In genomic region chr19:55218741-55219221, GRCm38 (mm10) we compare ENCODE assay signal across 8 mouse cellular contexts. TPM values are rescaled to one million over a fixed set of nuclear protein-coding genes. Genes with fewer than 3 reads are reported as not detected.
DNase-seq lines count a peak whose midpoint lies in the region; ATAC-seq and TF ChIP-seq lines count a peak whose summit lies in the region.

No protein-coding gene starts in this region.

- H3K36me3 ChIP-seq in lung, postnatal 0 days (ENCODE audit: insufficient read depth, low read length): no peaks in the 10 kb centered on the region
- no peaks in the 10 kb centered on the region for H3K36me3 ChIP-seq in forebrain, embryonic 10.5 days (replicated peaks)
- H3K36me3 ChIP-seq in liver, embryonic 11.5 days (ENCODE audit: control insufficient read depth, insufficient read depth, low read length): no peaks in the 10 kb centered on the region

- no peak for TF ChIP-seq EP300 in lung, postnatal 0 days (IDR thresholded peaks at IDR 0.05)

- no peaks in the 10 kb centered on the region for H3K27me3 ChIP-seq in lung, postnatal 0 days (replicated peaks; ENCODE audit: insufficient read depth, low read length)
- H3K27me3 ChIP-seq in forebrain, embryonic 10.5 days (ENCODE audit: poor library complexity, severe bottlenecking): peaks cover 7% of the 10 kb centered on the region
- H3K27me3 ChIP-seq in liver, embryonic 11.5 days (replicated peaks; ENCODE audit: control insufficient read depth, insufficient read depth, low read length): no peaks in the 10 kb centered on the region

- TF ChIP-seq CTCF in lung, postnatal 0 days (IDR thresholded peaks at IDR 0.05): no peak

- H3K4me1 ChIP-seq in lung, postnatal 0 days (ENCODE audit: insufficient read depth, low read depth, low read length): no peaks in the 10 kb centered on the region; the same call in 1 of the 2 replicates
- peaks cover 20% of the 10 kb centered on the region for H3K4me1 ChIP-seq in forebrain, embryonic 10.5 days
- H3K4me1 ChIP-seq in liver, embryonic 11.5 days (replicated peaks; ENCODE audit: control insufficient read depth, insufficient read depth, low read length): peaks cover 13% of the 10 kb centered on the region

- H3K9ac ChIP-seq in lung, postnatal 0 days (replicated peaks; ENCODE audit: low read depth): peak overlapping the region; percentile 39; the same call in 1 of the 2 replicates
- H3K9ac ChIP-seq in liver, embryonic 11.5 days (ENCODE audit: low read depth, low read length): peak overlapping the region; percentile 20

- peak overlapping the region; percentile 55 for H3K4me2 ChIP-seq in lung, postnatal 0 days (replicated peaks; ENCODE audit: low read depth, low read length)
- peak overlapping the region; percentile 72 for H3K4me2 ChIP-seq in liver, embryonic 11.5 days

- peak overlapping the region; percentile 25 for H3K4me3 ChIP-seq in lung, postnatal 0 days (ENCODE audit: low read depth, low read length)
- peak overlapping the region; percentile 52 for H3K4me3 ChIP-seq in forebrain, embryonic 10.5 days
- peak overlapping the region; percentile 51 for H3K4me3 ChIP-seq in liver, embryonic 11.5 days (ENCODE audit: low read depth, low read length)

- peak; percentile 5; the same call in 1 of the 2 replicates for ATAC-seq in lung, postnatal 0 days
- ATAC-seq in liver, embryonic 11.5 days (replicated peaks; ENCODE audit: low FRiP score): peak; percentile 96

- WGBS in lung, postnatal 0 days: 17% methylated on average over 12 of the region's 12 CpGs
- 9% methylated on average over 12 of the region's 12 CpGs for WGBS in forebrain, embryonic 10.5 days
- WGBS in liver, embryonic 11.5 days: 11% methylated on average over 12 of the region's 12 CpGs

- DNase-seq in lung, postnatal 0 days (ENCODE audit: low spot score): no peak
- no peak for DNase-seq in lung, postnatal 14 days
- DNase-seq in forebrain, embryonic 10.5 days (ENCODE audit: extremely low spot score, low spot score): no peak
- no peak for DNase-seq in liver, embryonic 11.5 days (ENCODE audit: low spot score)
- DNase-seq in spleen, postnatal 4 days (ENCODE audit: low spot score in 2 of 2): peak; percentile 69 to 77
- no peak for DNase-seq in gastrocnemius, postnatal 25 days
- no peak for DNase-seq in ovary, adult 18-20 months (ENCODE audit: low spot score)
- no peak for DNase-seq in urinary bladder, postnatal 10 days (ENCODE audit: low spot score)

- H3K9me3 ChIP-seq in lung, postnatal 0 days (ENCODE audit: low read length): no peaks in the 10 kb centered on the region
- no peaks in the 10 kb centered on the region for H3K9me3 ChIP-seq in forebrain, embryonic 10.5 days
- H3K9me3 ChIP-seq in liver, embryonic 11.5 days (ENCODE audit: control insufficient read depth, low read length): no peaks in the 10 kb centered on the region

- peak overlapping the region; percentile 77 for H3K27ac ChIP-seq in lung, postnatal 0 days (ENCODE audit: low read length)
- peak overlapping the region; percentile 63 for H3K27ac ChIP-seq in forebrain, embryonic 10.5 days
- H3K27ac ChIP-seq in liver, embryonic 11.5 days (ENCODE audit: low read depth, low read length): peak overlapping the region; percentile 79

RNA-seq across cellular contexts. Expression of gene Gucy2g, which starts 22.3 kb away (rescaled TPM):
- 0.05 and 0.18 TPM in 2 replicates for polyA plus RNA-seq in lung, postnatal 0 days (2015; fragmentation: Nextera tagmentation; extraction: Ambion mirVana)
- not detected in 2 replicates for polyA plus RNA-seq in forebrain, embryonic 10.5 days (2016; fragmentation: Nextera tagmentation; extraction: Ambion mirVana)
- 0.04 TPM in 1 of 2 replicates, not detected in the other for polyA plus RNA-seq in liver, embryonic 11.5 days (2014; fragmentation: Nextera tagmentation; extraction: Ambion mirVana)
- total RNA-seq in gastrocnemius, postnatal 25 days (2021): under 1 TPM in 1 of 2 experiments, not detected in 1; 0.23 TPM

RNA-seq across cellular contexts. Expression of gene Acsl5, which starts 33.0 kb away (rescaled TPM):
- polyA plus RNA-seq in lung, postnatal 0 days (2015; fragmentation: Nextera tagmentation; extraction: Ambion mirVana): 110 and 130 TPM in 2 replicates
- polyA plus RNA-seq in forebrain, embryonic 10.5 days (2016; fragmentation: Nextera tagmentation; extraction: Ambion mirVana): 24.7 and 26.2 TPM in 2 replicates
- polyA plus RNA-seq in liver, embryonic 11.5 days (2014; fragmentation: Nextera tagmentation; extraction: Ambion mirVana): 125 and 130 TPM in 2 replicates
- total RNA-seq in gastrocnemius, postnatal 25 days (2021): 1 to 10 TPM; 3.8 to 4.5 TPM

RNA-seq across cellular contexts. Expression of gene Tectb, which starts 38.2 kb away (rescaled TPM):
- polyA plus RNA-seq in lung, postnatal 0 days (2015; fragmentation: Nextera tagmentation; extraction: Ambion mirVana): 0.21 and 0.27 TPM in 2 replicates
- not detected in 2 replicates for polyA plus RNA-seq in forebrain, embryonic 10.5 days (2016; fragmentation: Nextera tagmentation; extraction: Ambion mirVana)
- polyA plus RNA-seq in liver, embryonic 11.5 days (2014; fragmentation: Nextera tagmentation; extraction: Ambion mirVana): not detected in 2 replicates
- total RNA-seq in gastrocnemius, postnatal 25 days (2021): under 1 TPM in 1 of 2 experiments, not detected in 1; 0.49 TPM

Comparison
In these comparisons a context has a peak if more than half of its experiments do, and no peak if none do; other contexts are left out.
1. DNase-seq: peak in spleen, postnatal 4 days (2 of 2); none in lung, postnatal 0 days (single experiment), lung, postnatal 14 days (single experiment), forebrain, embryonic 10.5 days (single experiment), liver, embryonic 11.5 days (single experiment), gastrocnemius, postnatal 25 days (single experiment), ovary, adult 18-20 months (single experiment) and urinary bladder, postnatal 10 days (single experiment).
2. Peak in every context shown above with its lines, with median percentiles within 50 percentile points of each other: H3K27ac ChIP-seq and H3K4me3 ChIP-seq.